Mouse (Mus musculus): ENCODE measurements around the gene Ogfod2.

DNA sequence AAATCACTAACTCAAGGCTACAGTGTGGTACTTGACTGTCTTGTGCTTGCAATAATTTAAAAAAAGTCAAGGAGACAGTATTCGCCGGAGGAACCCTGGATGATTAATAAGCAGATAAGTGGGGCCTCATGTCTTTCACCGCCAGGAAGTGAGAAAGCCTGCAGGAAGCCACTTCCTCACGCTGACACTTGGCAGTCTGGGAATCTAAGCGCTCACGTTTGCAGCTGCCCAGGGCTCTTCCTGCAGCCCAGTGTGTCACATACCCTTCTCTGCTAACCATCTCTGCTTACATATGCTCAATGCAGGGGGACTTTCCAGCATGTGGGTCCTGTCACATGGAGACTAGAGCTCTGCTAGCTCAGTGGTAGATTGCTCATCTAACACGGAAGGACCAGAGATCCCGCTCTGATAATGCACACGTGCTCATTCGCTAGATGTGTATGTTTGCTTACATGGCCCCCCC is 37.2 kb upstream of the Ogfod2 start:
- TF ChIP-seq POLR2A (IDR thresholded peaks at IDR 0.05; ENCODE audit: insufficient read depth, low read depth, low read length) (no peak), CTCF (IDR thresholded peaks at IDR 0.05) (no peak)

All from heart, adult 2 months (tissue).